Mouse (Mus musculus) hindbrain, embryonic 11.5 days (tissue): ENCODE measurements around the gene 6030408B16Rik. TPM values are rescaled to one million over a fixed set of nuclear protein-coding genes. Genes with fewer than 3 reads are reported as not detected.

Source experiments
- ATAC-seq: fragments of 200-750 bp; cut with Nextera tagmentation; 2 replicates; pipeline ENCODE4 v1.8.0; 2017; ENCODE audit warnings: mild to moderate bottlenecking, moderate TSS enrichment, moderate library complexity; ENCODE audit not compliant: low FRiP score
- DNase-seq: peaks from one replicate; pipeline ENCODE4 v3.0.0-alpha.2; 2015; ENCODE audit warnings: low spot score
- H3K27ac ChIP-seq: fragments of 300-500 bp; sonication (generic); 2 replicates; pipeline ENCODE4 v1.5.1; 2014; ENCODE audit warnings: mild to moderate bottlenecking, low read depth, low read length
- H3K27me3 ChIP-seq: fragments of 300-500 bp; sonication (generic); 2 replicates; pipeline ENCODE4 v1.6.1; 2014; ENCODE audit warnings: mild to moderate bottlenecking, low read length, moderate library complexity, mixed read lengths; ENCODE audit not compliant: control insufficient read depth, insufficient read depth
- H3K36me3 ChIP-seq: fragments of 300-500 bp; sonication (generic); 2 replicates; pipeline ENCODE4 v1.6.1; 2014; ENCODE audit warnings: mild to moderate bottlenecking, low read length, moderate library complexity, mixed read lengths; ENCODE audit not compliant: control insufficient read depth, insufficient read depth
- H3K4me1 ChIP-seq: fragments of 300-500 bp; sonication (generic); replicated peaks from 2 replicates; pipeline ENCODE4 v1.6.1; 2014; ENCODE audit warnings: low read length, mixed read lengths; ENCODE audit not compliant: control insufficient read depth, insufficient read depth
- H3K4me2 ChIP-seq: fragments of 300-500 bp; sonication (generic); replicated peaks from 2 replicates; pipeline ENCODE4 v1.6.1; 2014; ENCODE audit warnings: mild to moderate bottlenecking, low read depth, low read length
- H3K4me3 ChIP-seq: fragments of 300-500 bp; sonication (generic); 2 replicates; pipeline ENCODE4 v1.5.1; 2014; ENCODE audit warnings: low read depth, low read length
- H3K9ac ChIP-seq: fragments of 300-500 bp; sonication (generic); 2 replicates; pipeline ENCODE4 v1.6.1; 2014; ENCODE audit warnings: low read depth, low read length
- H3K9me3 ChIP-seq: fragments of 300-500 bp; sonication (generic); 2 replicates; pipeline ENCODE4 v1.6.1; 2016; ENCODE audit warnings: low read length; ENCODE audit not compliant: control insufficient read depth
- WGBS: fragments of 180-500 bp; shearing (Covaris S2); extraction: QIAGEN DNeasy Blood & Tissue Kit; methylation state at CpG from one replicate; pipeline ENCODE4 v1.1.7; 2014; 5-methylcytosine and 5-hydroxymethylcytosine counted together
- polyA plus RNA-seq: library from polyadenylated mRNA; unstranded; fragments of >200 nt; fragmentation: Nextera tagmentation; extraction: Ambion mirVana; gene quantifications from 2 replicates; pipeline ENCODE4 v1.2.1, GENCODE M21; 2014

The 6030408B16Rik gene
- polyA plus RNA-seq, 1 experiment from 2014 or later = 0.25 TPM

GRCm38 (mm10) chr15:101262502-101262901 lies 30.5 kb upstream of the 6030408B16Rik start:
- H3K9me3 ChIP-seq = no peaks in the 10 kb centered on the region
- H3K27me3 ChIP-seq = peaks cover 19% of the 10 kb centered on the region
- ATAC-seq (no peak), DNase-seq (no peak)
- peaks cover 3% of the 10 kb centered on the region for H3K4me1 ChIP-seq
- H3K4me3 ChIP-seq = no peak overlapping the region
- no peak overlapping the region for H3K27ac ChIP-seq
- H3K9ac ChIP-seq = no peak overlapping the region
- WGBS = 69% methylated on average over 5 of the region's 5 CpGs
- H3K36me3 ChIP-seq = no peaks in the 10 kb centered on the region; the same call in 1 of the 2 replicates
- no peak overlapping the region for H3K4me2 ChIP-seq

- Histone ChIP-seq H3K9me3 (no peaks in the 10 kb centered on the region), H3K4me2 (peak overlapping the region; percentile 93), H3K9ac (peak overlapping the region; percentile 49), H3K27ac (0 out of 2 replicates have a peak overlapping the region, but pooled peaks have one; percentile 6), H3K36me3 (no peaks in the 10 kb centered on the region), H3K4me1 (peaks cover 3% of the 10 kb centered on the region), H3K27me3 (peaks cover 25% of the 10 kb centered on the region), H3K4me3 (peak overlapping the region; percentile 44)
- 1% methylated on average over 49 of the region's 57 CpGs for WGBS
- peak; percentile 76 for DNase-seq
- ATAC-seq = peak; percentile 68
These were observed 26.7 kb upstream of the 6030408B16Rik start for GRCm38 (mm10) chr15:101266132-101266963.

- 6% methylated on average over 25 of the region's 25 CpGs for WGBS
These were observed 25.7 kb upstream of the 6030408B16Rik start for GRCm38 (mm10) chr15:101267053-101268032.

GRCm38 (mm10) chr15:101270101-101270820 lies 22.8 kb upstream of the 6030408B16Rik start:
- H3K27me3 ChIP-seq = peaks cover 25% of the 10 kb centered on the region
- H3K4me2 ChIP-seq = no peak overlapping the region
- ATAC-seq = no peak
- peaks cover 3% of the 10 kb centered on the region for H3K4me1 ChIP-seq
- H3K36me3 ChIP-seq = no peaks in the 10 kb centered on the region
- H3K9ac ChIP-seq = no peak overlapping the region
- no peak overlapping the region for H3K27ac ChIP-seq
- H3K9me3 ChIP-seq = no peaks in the 10 kb centered on the region
- no peak overlapping the region for H3K4me3 ChIP-seq
- no peak for DNase-seq
- 91% methylated on average over 29 of the region's 29 CpGs for WGBS

More at GRCm38 (mm10) chr15:101267053-101268032, 25.7 kb upstream of the 6030408B16Rik start:
- no peak for DNase-seq
- Histone ChIP-seq H3K36me3 (no peaks in the 10 kb centered on the region), H3K4me1 (peaks cover 3% of the 10 kb centered on the region), H3K27me3 (peaks cover 25% of the 10 kb centered on the region), H3K9me3 (no peaks in the 10 kb centered on the region), H3K4me2 (peak overlapping the region; percentile 93), H3K9ac (peak overlapping the region; percentile 49), H3K4me3 (peak overlapping the region; percentile 44), H3K27ac (0 out of 2 replicates have a peak overlapping the region, but pooled peaks have one; percentile 6)
- ATAC-seq = peak; percentile 19; the same call in 1 of the 2 replicates

- H3K9ac ChIP-seq = no peak overlapping the region
- no peaks in the 10 kb centered on the region for H3K9me3 ChIP-seq
- peaks cover 3% of the 10 kb centered on the region for H3K4me1 ChIP-seq
- DNase-seq (no peak), ATAC-seq (no peak)
- peaks cover 18% of the 10 kb centered on the region for H3K27me3 ChIP-seq
- no peak overlapping the region for H3K27ac ChIP-seq
- 62% methylated on average over 3 of the region's 3 CpGs for WGBS
- no peak overlapping the region for H3K4me2 ChIP-seq
- no peak overlapping the region for H3K4me3 ChIP-seq
- no peaks in the 10 kb centered on the region for H3K36me3 ChIP-seq
These were observed 21.9 kb upstream of the 6030408B16Rik start for GRCm38 (mm10) chr15:101271107-101271506.

GRCm38 (mm10) chr15:101271513-101271912 lies 21.5 kb upstream of the 6030408B16Rik start:
- 87% methylated on average over 15 of the region's 15 CpGs for WGBS

GRCm38 (mm10) chr15:101274380-101274779 lies 18.6 kb upstream of the 6030408B16Rik start:
- Histone ChIP-seq H3K36me3 (no peaks in the 10 kb centered on the region), H3K27me3 (no peaks in the 10 kb centered on the region)

More at GRCm38 (mm10) chr15:101271513-101271912, 21.5 kb upstream of the 6030408B16Rik start:
- no peaks in the 10 kb centered on the region for H3K36me3 ChIP-seq
- peaks cover 15% of the 10 kb centered on the region for H3K27me3 ChIP-seq
- peaks cover 3% of the 10 kb centered on the region for H3K4me1 ChIP-seq
- H3K9me3 ChIP-seq = no peaks in the 10 kb centered on the region
- no peak overlapping the region for H3K9ac ChIP-seq
- DNase-seq = no peak
- H3K4me2 ChIP-seq = no peak overlapping the region
- no peak overlapping the region for H3K27ac ChIP-seq
- ATAC-seq = no peak
- H3K4me3 ChIP-seq = no peak overlapping the region

More at GRCm38 (mm10) chr15:101274380-101274779, 18.6 kb upstream of the 6030408B16Rik start:
- no peaks in the 10 kb centered on the region for H3K9me3 ChIP-seq
- peaks cover 5% of the 10 kb centered on the region; the same call in 1 of the 2 replicates for H3K4me1 ChIP-seq
- WGBS = 81% methylated on average over 6 of the region's 6 CpGs
- no peak overlapping the region for H3K27ac ChIP-seq
- no peak overlapping the region for H3K4me2 ChIP-seq
- no peak for ATAC-seq
- H3K4me3 ChIP-seq = no peak overlapping the region
- no peak for DNase-seq
- H3K9ac ChIP-seq = no peak overlapping the region
